Mouse (Mus musculus) left cerebral cortex, adult 2 months (tissue): ENCODE measurements around the gene Rab40c. TPM values are rescaled to one million over a fixed set of nuclear protein-coding genes. Genes with fewer than 3 reads are reported as not detected.
A peak's percentile ranks its signal among the peaks of the same experiment; 100 is the strongest.

Experiments
- DNase-seq, 2 experiments: peaks; one replicate each; pipeline ENCODE4 v3.0.0; 2021 to 2022; ENCODE audit warnings: low spot score in 2 of 2, mixed read lengths in 1 of 2; ENCODE audit errors: extremely low spot score in 1 of 2
- H3K27ac ChIP-seq: fragments of 200-600 bp; 2 replicates; pipeline ENCODE4 v1.8.1; 2022
- H3K4me3 ChIP-seq: fragments of 200-600 bp; 2 replicates; pipeline ENCODE4 v1.8.1; 2022
- CTCF ChIP-seq: fragments of 200-600 bp; IDR thresholded peaks from 2 replicates; pipeline ENCODE4 v1.8.1; 2022; ENCODE audit warnings: antibody characterized with exemption, mild to moderate bottlenecking, moderate library complexity
- intact Hi-C: fragments of 180-260 bp; cut with DNase I; formaldehyde crosslinking; loops from one replicate; pipeline ENCODE4 v1.15.1; 2025
- long read RNA-seq, 2 experiments: library from polyadenylated mRNA; stranded (forward); transcript quantifications; one replicate each; pipeline ENCODE4 v2.0.0; 2021; ENCODE audit warnings: borderline mapping rate in 2 of 2
- total RNA-seq, 2 experiments: library from RNA; stranded (reverse); gene quantifications; 2 replicates each; pipeline ENCODE4 v1.2.3; 2021

The Rab40c gene
- total RNA-seq, result 10 to 100 TPM; 46.4 to 47.2 TPM
- long read RNA-seq, experiment 1, transcript Rab40c-207 (6 exons, 2,506 nt), result minor isoform, 19 of 57 reads
- long read RNA-seq, experiment 1, transcript Rab40c-201 (7 exons, 2,466 nt), result major isoform, 30 of 57 reads
- long read RNA-seq, experiment 1, partial matches to known transcripts, result 3 of 57 reads
- long read RNA-seq, experiment 1, other reads (novel, unspliced or antisense), result 5 of 57 reads
- long read RNA-seq, experiment 2, transcript Rab40c-207 (6 exons, 2,506 nt), result minor isoform, 14 of 48 reads
- long read RNA-seq, experiment 2, transcript Rab40c-201 (7 exons, 2,466 nt), result major isoform, 28 of 48 reads
- long read RNA-seq, experiment 2, partial matches to known transcripts, result 4 of 48 reads
- long read RNA-seq, experiment 2, other reads (novel, unspliced or antisense), result 2 of 48 reads

DNA sequence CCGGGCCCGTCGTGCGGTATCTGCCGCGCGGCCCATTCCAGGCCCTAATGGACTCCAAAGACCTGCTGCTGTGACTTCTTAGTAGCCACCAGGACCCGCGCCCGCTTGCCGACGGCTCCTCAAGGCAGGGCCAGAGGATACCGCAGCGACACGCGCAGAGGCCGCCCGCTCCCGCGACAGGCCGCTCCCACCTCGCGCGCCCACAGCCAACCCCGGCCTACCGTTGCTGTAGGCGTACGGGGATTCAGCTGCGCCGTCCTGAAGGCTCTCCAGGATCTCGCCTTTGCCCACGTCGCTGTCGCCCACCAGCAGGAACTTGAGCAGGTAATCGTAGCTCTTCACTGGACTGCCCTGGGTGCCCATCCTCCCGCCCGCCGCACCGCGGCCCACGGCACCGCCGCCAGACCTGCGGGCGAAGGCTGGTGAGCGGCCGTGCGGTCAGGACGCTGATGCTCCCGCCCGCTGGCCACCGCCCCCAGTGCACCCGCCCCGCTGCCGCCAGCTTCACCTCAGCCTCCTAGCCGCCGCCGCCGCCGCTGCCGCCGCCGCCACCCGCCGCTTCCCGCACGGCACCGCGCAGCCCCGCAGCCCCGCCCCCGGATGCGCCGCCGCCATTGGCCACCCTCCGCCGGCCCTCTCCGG, at the start of gene Rab40c:
TSS of gene Rab40c (minus strand) at position 584 of the 642 bp plus-strand sequence.
- no peak; the same call in 1 of the 2 replicates for TF ChIP-seq CTCF
- no peak for DNase-seq
- intact Hi-C loops, result loop anchor here (2.0 to 5.0 kb wide), 2 partner anchors 42 to 66 kb away; partner anchors contain the start of genes Capn15 and Mettl26
- Histone ChIP-seq H3K27ac (peak within 1 kb of the TSS; percentile 94), H3K4me3 (peak within 1 kb of the TSS; percentile 97)

DNA sequence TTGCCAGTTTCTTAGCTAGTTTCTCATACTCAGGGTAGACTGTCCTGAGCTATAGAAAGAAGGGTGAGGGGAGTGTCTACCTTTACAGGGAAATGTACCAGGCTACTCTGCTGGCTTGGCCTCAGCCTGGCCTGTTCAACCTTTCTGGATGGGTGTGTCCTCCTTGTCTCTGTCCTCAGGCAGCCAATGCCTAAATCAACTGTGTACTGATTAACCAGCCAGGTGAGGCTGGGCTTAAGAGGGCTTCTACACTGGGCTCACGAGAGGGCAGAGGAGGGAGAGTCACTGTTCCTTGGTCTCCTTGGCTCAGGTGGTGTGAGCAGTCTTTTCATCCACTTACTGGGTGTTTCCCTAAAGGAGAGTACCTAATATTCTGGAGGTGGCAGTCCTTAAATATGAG, 48.6 kb upstream of the Rab40c start:
- intact Hi-C loops, result no loop called here
- TF ChIP-seq CTCF, result no peak
- no peak for DNase-seq
- Histone ChIP-seq H3K27ac (no peak overlapping the region), H3K4me3 (no peak overlapping the region)

DNA sequence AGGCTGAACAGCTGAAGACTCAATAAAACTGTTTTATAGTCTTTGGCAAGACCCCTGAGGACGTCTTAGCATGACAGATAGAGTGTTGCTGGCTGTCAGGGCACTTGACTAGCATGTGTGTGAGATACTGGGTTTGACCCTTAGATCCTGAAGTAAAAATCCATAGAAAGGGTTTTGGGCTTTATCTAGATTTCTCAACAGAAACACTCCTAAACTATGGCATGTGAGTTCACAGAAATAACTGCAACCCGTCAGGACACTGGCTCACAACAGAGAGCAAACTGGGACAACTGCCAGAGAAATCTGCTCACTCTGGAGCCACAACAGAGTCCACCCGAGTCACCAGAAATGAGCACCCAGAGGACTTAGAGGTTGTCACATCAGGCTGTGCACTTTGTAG, 48.1 kb upstream of the Rab40c start:
- no peak for TF ChIP-seq CTCF
- intact Hi-C loops, result no loop called here
- Histone ChIP-seq H3K27ac (no peak overlapping the region), H3K4me3 (no peak overlapping the region)
- DNase-seq, result no peak

DNA sequence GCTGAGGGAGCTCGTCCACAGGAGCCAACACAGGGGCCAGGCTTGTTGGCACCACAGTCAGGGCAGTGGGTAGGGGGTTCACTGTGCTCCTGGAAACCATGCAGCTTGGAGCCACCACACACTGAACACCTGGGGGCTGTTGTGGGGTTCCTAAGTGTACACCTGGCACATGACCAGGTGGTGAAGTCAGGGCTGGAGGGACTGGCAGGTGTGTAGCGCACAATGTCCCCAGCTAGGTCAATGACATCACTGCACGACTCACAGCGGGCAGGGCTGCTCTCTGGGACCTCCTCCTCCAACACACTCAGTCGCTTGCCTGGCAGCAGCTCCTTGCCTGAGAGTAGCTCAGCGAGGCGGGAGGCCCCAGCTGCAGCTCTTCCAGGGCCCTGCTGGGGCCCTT, 44.7 kb upstream of the Rab40c start:
- intact Hi-C loops, result no loop called here
- TF ChIP-seq CTCF, result no peak
- DNase-seq, result no peak
- H3K27ac ChIP-seq, result no peak overlapping the region
- H3K4me3 ChIP-seq, result no peak overlapping the region

DNA sequence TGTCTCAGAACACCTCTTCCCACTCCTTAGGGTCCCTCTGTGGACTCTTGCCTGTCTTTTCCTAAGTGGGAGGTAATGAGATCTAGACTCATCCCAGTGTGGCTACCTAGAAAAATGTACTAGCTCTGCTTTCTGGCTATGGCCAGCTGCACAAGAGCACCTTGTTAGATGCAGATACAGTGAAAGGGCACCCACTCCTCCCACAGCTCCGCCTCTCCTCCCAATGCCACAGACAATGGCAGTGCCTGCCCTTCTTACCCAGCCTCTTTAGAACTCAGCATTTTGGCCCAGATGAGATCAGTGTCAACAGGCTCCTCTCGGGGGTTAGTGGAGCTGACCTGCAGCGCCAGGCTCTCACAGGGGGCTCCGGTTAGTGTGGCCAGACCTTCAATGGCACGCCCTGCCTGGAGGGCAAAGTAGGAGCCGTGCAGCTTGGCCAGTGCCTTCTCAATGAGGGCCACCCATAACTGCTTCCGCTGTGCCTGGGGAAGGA, 42.9 kb upstream of the Rab40c start:
- no peak for TF ChIP-seq CTCF
- Histone ChIP-seq H3K27ac (no peak overlapping the region), H3K4me3 (no peak overlapping the region)
- intact Hi-C loops, result no loop called here
- no peak for DNase-seq

DNA sequence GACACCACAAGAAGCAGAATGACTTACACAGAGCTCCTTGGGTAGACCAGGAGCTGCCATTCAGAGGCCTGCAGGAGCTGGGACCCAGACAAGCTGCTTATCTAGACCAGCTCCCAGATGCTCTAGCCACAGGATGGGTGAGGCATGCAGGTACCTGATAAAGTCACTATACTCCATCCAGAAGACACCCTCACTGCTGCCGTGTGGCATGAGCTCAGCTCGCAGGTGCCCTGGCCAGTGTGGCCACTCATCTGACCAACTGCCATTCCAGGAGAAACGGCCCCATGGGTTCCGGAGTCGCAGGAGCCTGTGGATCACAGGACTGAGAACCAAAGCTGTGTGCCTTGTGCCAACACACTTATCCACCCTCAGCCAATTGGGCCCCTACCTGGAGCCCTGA, 42.0 kb upstream of the Rab40c start:
- no peak overlapping the region for H3K27ac ChIP-seq
- no peak for TF ChIP-seq CTCF
- no peak overlapping the region for H3K4me3 ChIP-seq
- DNase-seq, result no peak
- intact Hi-C loops, result no loop called here

DNA sequence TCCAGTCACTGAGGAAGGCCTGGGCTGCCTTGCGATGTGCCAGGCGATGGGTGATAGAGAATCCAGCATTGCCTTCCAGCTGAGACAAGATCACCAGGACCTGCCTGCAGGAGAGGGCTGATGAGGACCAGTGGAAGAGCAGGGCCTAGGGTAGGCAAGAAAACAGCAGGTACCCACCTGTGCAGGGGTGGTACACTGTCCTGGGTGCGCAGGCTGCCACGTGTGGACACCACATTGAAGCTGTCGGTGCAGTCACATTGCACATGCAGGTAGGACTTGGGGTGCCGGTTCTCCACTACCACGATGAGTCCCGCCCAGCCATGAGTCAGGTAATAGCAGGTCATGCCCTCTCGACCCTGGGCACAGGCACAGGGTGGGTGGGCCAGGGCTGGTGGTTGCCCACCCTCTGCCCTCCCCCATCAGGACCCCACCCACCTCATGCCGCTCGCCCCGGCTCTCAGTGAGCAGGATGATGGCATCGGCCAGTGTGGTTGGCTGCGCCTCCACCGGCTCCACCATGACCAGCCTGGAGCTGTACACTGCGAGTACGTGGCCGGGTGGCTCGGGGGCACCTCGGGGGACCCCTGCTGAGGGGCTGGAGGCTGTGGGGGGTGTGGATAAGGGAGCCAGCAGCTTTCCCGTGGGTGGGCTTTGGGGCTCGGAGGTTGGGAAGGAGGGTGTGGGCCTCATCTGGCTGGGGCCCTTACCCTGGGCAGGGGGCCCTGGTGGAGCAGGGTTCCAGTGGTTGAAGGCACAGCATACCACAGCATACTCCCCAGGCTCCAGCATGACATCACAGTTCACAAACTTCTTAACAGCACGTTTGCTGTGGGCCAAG, 40.3 kb upstream of the Rab40c start:
- no peak overlapping the region for H3K4me3 ChIP-seq
- no peak for DNase-seq
- intact Hi-C loops, result no loop called here
- no peak overlapping the region for H3K27ac ChIP-seq
- no peak for TF ChIP-seq CTCF

DNA sequence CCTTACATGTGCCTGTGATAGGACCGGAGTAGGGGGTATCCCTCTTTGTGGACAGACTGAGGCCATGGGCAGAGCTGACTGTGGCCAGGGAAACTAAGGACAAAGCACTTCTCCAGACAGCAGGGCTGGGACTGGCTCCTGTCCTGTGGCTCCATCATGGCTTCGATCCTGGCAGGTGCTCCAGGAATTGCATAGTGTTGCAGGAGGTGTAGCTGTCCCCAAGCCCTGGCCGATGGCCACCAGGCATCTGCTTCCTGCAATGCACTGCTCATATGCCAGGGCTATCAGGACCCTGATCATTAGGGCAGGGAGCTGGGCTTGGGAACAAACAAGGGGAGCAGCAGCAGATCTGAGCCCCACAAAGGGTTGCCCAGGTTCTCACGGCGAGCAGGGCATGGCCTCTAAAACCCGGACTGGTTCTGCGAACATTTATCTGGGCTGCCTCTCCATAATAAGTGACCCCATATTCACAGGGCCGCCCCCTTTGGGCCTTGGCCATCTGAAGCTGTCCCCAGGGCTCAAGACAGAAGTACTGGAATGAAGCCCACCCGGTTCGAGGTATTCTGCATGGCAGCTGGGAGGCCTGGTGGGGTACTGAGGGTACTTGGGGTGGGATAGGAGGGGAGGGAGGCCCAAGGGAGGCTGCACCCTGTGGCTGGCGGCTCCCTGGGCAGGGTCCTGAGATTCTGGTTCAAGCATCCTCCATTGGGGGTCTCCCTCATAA, 39.4 kb upstream of the Rab40c start:
- intact Hi-C loops, result no loop called here
- DNase-seq, result no peak
- Histone ChIP-seq H3K4me3 (no peak overlapping the region), H3K27ac (no peak overlapping the region)
- TF ChIP-seq CTCF, result no peak

DNA sequence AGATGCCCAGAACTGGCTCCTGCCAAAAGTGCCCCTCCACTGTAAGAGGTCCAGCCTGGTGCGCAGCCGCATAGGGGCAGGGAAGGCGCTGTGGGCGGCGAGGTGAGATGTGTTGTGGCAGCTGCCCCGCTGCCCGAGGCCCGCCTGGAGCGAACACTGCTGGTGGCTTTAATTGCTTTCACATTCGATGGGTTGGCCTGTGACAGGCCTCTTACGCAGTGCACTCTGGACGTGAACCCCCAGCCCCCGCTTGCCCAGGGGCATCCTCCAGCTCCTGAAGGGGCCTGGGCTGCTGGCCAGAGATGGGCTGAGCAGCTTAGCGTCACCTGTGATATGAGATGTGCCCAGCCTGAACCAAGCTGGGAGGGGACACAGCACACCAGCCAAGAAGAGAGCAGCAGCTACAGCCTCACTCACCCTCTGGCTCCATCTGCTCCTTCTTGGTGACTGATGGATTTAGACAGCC, 38.1 kb upstream of the Rab40c start:
- no peak for TF ChIP-seq CTCF
- no peak for DNase-seq
- H3K27ac ChIP-seq, result no peak overlapping the region
- H3K4me3 ChIP-seq, result no peak overlapping the region
- intact Hi-C loops, result no loop called here

DNA sequence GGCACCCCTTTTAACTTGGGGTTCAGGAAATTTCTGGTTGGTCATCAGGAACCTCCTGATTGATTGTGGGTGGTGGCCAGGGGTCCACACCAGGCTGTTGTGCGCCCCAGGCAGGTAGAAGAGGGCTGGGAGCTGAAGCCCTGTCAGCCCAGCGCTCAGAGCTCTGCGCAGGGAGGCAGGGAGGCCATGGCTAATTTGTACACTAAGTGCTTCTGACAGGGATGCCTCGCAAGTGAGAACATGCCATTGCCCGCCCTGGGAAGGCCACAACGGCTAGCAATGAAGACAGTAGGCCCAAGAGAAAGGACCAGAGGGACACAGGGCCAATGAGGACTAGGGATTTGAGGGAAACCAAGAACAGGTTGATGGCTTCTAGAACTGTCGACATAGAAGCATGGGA, 37.1 kb upstream of the Rab40c start:
- DNase-seq, result no peak
- Histone ChIP-seq H3K4me3 (no peak overlapping the region), H3K27ac (no peak overlapping the region)
- intact Hi-C loops, result no loop called here
- no peak for TF ChIP-seq CTCF

DNA sequence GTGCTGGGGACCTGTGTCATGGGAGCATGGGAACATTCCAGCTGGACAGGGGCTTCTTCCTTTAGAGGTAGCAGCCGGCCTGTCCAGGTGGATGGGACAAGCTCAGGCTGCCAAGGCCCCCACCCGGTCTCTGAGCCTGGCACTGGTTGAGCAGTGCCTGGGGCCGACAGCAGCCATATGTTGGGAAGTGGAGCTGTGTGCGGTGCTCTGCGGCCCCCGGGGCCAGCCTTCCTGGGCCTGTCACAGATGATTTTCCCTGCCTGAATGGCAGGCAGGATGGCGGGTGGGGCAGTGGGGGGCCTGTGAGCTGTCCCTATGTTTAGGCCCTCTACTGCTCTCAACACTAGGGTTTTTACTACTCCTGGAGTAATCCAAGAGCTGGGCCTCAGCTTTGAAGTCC, 36.7 kb upstream of the Rab40c start:
- H3K4me3 ChIP-seq, result no peak overlapping the region
- no peak for DNase-seq
- intact Hi-C loops, result no loop called here
- no peak overlapping the region for H3K27ac ChIP-seq
- no peak for TF ChIP-seq CTCF
